ENCODE assay signal across 17 mouse cellular contexts in the genomic region with DNA sequence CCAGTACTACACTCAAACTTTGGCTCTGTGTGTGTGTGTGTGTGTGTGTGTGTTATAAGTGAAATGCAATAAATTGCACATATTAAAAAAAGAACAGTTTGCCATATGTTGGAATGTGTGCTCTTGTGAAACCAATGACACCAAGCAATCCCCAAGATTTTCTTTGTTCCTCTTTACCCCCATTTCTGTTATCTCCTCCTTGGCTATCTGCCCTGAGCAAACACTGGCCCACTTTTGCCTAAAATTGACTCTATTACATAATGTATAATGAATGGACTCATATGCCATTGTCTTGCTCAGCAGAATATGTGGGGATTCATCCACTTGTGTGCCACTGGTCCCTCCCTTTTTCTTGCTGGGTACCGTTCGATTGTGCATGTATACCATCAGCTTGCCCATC.
"Had no signal": no experiment of that assay in that cellular context is flagged by ENCODE, and none has a peak within 500 bp of the region (broad histone marks: within the 10 kb centered on the region; RNA-seq: fewer than 3 reads in every experiment).

No protein-coding gene starts in this region.

- H3K4me2 ChIP-seq: kidney, embryonic 15.5 days; liver, embryonic 13.5 days had no signal

- DNase-seq: kidney, adult 8-10 months; kidney, postnatal 10 days; kidney, postnatal 36 days; liver, embryonic 13.5 days; lung, adult 2 months; lung, postnatal 14 days; lung, postnatal 4 days; midbrain, embryonic 14.5 days; right cerebral cortex, adult 18-20 months; right cerebral cortex, postnatal 14 days; right cerebral cortex, postnatal 4 days; thymus, adult 2 months; thymus, postnatal 14 days; thymus, postnatal 4 days had no signal

- H3K4me3 ChIP-seq: kidney, embryonic 15.5 days; left cerebral cortex, adult 2 months; liver, embryonic 13.5 days had no signal

- H3K9ac ChIP-seq: kidney, embryonic 15.5 days; liver, embryonic 13.5 days had no signal

- H3K4me1 ChIP-seq: kidney, embryonic 15.5 days had no signal

- H3K9me3 ChIP-seq: kidney, embryonic 15.5 days; liver, embryonic 13.5 days had no signal

- H3K27me3 ChIP-seq: kidney, embryonic 15.5 days; liver, embryonic 13.5 days had no signal

- H3K27ac ChIP-seq: kidney, embryonic 15.5 days; left cerebral cortex, adult 2 months; liver, embryonic 13.5 days; stomach, postnatal 0 days had no signal
